Mouse (Mus musculus) CH12.LX (cell line): ENCODE measurements around the gene Gpr3.

Experiments
- CHD1 ChIP-seq: IDR thresholded peaks from 2 replicates; pipeline ENCODE4 v1.6.1; 2012; ENCODE audit warnings: low read depth, low read length, improper control_type of control experiment, inconsistent platforms
- CTCF ChIP-seq, 2 experiments: IDR thresholded peaks in 1 of 2; conservative IDR thresholded peaks in 1 of 2; 2 replicates each; pipeline ENCODE4 v1.5.1; 2011 to 2012; ENCODE audit warnings: low read depth in 2 of 2, low read length in 2 of 2, improper control_type of control experiment in 1 of 2, inconsistent platforms in 1 of 2, mild to moderate bottlenecking in 1 of 2, moderate library complexity in 1 of 2
- EP300 ChIP-seq: IDR thresholded peaks from 2 replicates; pipeline ENCODE4 v1.6.1; 2011; ENCODE audit warnings: low read length, improper control_type of control experiment
- KAT2A ChIP-seq: IDR thresholded peaks from 2 replicates; pipeline ENCODE4 v1.6.1; 2012; ENCODE audit warnings: low read length, improper control_type of control experiment, inconsistent platforms; ENCODE audit not compliant: insufficient replicate concordance
- MEF2A ChIP-seq: IDR thresholded peaks from 2 replicates; pipeline ENCODE4 v1.6.1; 2014; ENCODE audit warnings: low read depth, mild to moderate bottlenecking, inconsistent platforms, low read length, improper control_type of control experiment, borderline replicate concordance
- NELFE ChIP-seq: IDR thresholded peaks from 2 replicates; pipeline ENCODE4 v1.6.1; 2011; ENCODE audit warnings: low read depth, low read length, improper control_type of control experiment
- PAX5 ChIP-seq: IDR thresholded peaks from 2 replicates; pipeline ENCODE4 v1.6.1; 2012; ENCODE audit warnings: low read length, inconsistent platforms, mixed read lengths
- POLR2A ChIP-seq: IDR thresholded peaks from 2 replicates; pipeline ENCODE4 v1.6.1; 2011; ENCODE audit warnings: low read depth, mild to moderate bottlenecking, improper control_type of control experiment, low read length
- POLR2AphosphoS2 ChIP-seq: IDR thresholded peaks from 2 replicates; pipeline ENCODE4 v1.6.1; 2011; ENCODE audit warnings: low read depth, low read length, improper control_type of control experiment
- RAD21 ChIP-seq: IDR thresholded peaks from 2 replicates; pipeline ENCODE4 v1.6.1; 2011; ENCODE audit warnings: low read depth, mild to moderate bottlenecking, low read length, improper control_type of control experiment, moderate library complexity
- RCOR1 ChIP-seq: conservative IDR thresholded peaks from 2 replicates; pipeline ENCODE4 v1.6.1; 2012; ENCODE audit warnings: low read depth, mild to moderate bottlenecking, inconsistent platforms, low read length, improper control_type of control experiment
- TCF12 ChIP-seq: IDR thresholded peaks from 2 replicates; pipeline ENCODE4 v1.6.1; 2014; ENCODE audit warnings: low read depth, mild to moderate bottlenecking, inconsistent platforms, low read length, improper control_type of control experiment
- UBTF ChIP-seq: IDR thresholded peaks from 2 replicates; pipeline ENCODE4 v1.6.1; 2012; ENCODE audit warnings: low read depth, mild to moderate bottlenecking, inconsistent platforms, low read length, improper control_type of control experiment, moderate library complexity
- ZC3H11A ChIP-seq: IDR thresholded peaks from 2 replicates; pipeline ENCODE4 v1.6.1; 2012; ENCODE audit warnings: low read depth, mild to moderate bottlenecking, inconsistent platforms, low read length, improper control_type of control experiment

DNA sequence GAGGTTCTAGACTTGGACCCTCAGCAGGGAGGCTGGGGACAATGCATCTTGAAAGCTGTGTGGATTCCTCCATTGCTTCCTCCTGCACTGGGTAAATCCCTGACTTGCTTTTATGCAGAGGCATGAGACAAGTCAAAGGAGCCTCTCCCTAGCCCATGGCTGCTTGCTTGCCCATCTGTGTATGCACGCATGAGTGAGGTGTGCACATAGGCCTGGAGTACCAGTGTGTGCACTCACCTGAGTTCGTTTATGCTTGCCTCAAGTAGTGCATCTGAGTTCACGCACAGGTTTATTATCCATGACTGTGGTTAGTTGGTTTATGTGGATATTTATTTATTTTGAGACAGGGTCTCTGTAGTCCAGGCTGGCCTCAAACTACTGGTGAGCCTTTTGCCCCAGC lies 10.1 kb downstream of the Gpr3 start:
- TF ChIP-seq ZC3H11A: no peak
- no peak for TF ChIP-seq CTCF (conservative IDR thresholded peaks at IDR 0.05 in 1 of 2, IDR thresholded peaks at IDR 0.05 in 1 of 2; ENCODE audit: low read depth in 2 of 2, low read length in 2 of 2)
- TF ChIP-seq KAT2A: no peak
- no peak for TF ChIP-seq POLR2AphosphoS2
- no peak for TF ChIP-seq TCF12
- no peak for TF ChIP-seq NELFE
- TF ChIP-seq UBTF: no peak
- no peak for TF ChIP-seq POLR2A
- no peak for TF ChIP-seq EP300
- no peak for TF ChIP-seq MEF2A
- TF ChIP-seq CHD1: no peak
- no peak for TF ChIP-seq PAX5
- TF ChIP-seq RAD21: no peak
- no peak for TF ChIP-seq RCOR1
